Mouse (Mus musculus): ENCODE results near the gene Smarcc1.

- TF ChIP-seq HCFC1 (IDR thresholded peaks at IDR 0.05; ENCODE audit: low read depth, low read length) (no peak), NRF1 (IDR thresholded peaks at IDR 0.05; ENCODE audit: insufficient read depth, low read depth, low read length, poor library complexity, severe bottlenecking) (no peak), SIN3A (IDR thresholded peaks at IDR 0.05; ENCODE audit: low read length) (no peak), CTCF (IDR thresholded peaks at IDR 0.05 in 2 of 3, conservative IDR thresholded peaks at IDR 0.05 in 1 of 3; ENCODE audit: control insufficient read depth in 1 of 3, insufficient read depth in 1 of 3, low read depth in 2 of 3, low read length in 3 of 3, poor library complexity in 1 of 3, severe bottlenecking in 1 of 3) (no peak), GATA1 (IDR thresholded peaks at IDR 0.05; ENCODE audit: low read depth, low read length) (no peak), BHLHE40 (IDR thresholded peaks at IDR 0.05; ENCODE audit: borderline replicate concordance, low read depth, low read length) (no peak), POLR2A (IDR thresholded peaks at IDR 0.05; ENCODE audit: control insufficient read depth in 1 of 2, insufficient read depth in 1 of 2, low read depth in 1 of 2, low read length in 2 of 2, poor library complexity in 1 of 2) (no peak), POLR2AphosphoS2 (IDR thresholded peaks at IDR 0.05; ENCODE audit: low read length) (no peak), USF2 (IDR thresholded peaks at IDR 0.05; ENCODE audit: borderline replicate concordance in 1 of 2, insufficient read depth in 1 of 2, low read depth in 1 of 2, low read length in 2 of 2) (no peak), GABPA (IDR thresholded peaks at IDR 0.05; ENCODE audit: low read depth, low read length) (no peak), UBTF (IDR thresholded peaks at IDR 0.05; ENCODE audit: borderline replicate concordance, insufficient read depth, low read depth, low read length) (no peak), ZMIZ1 (IDR thresholded peaks at IDR 0.05; ENCODE audit: low read depth, low read length) (no peak), POLR2AphosphoS5 (IDR thresholded peaks at IDR 0.05; ENCODE audit: borderline replicate concordance, low read depth, low read length) (no peak)
Observed at GRCm38 (mm10) chr9:110132921-110133320, 15.4 kb downstream of the Smarcc1 start.
